Mouse (Mus musculus) midbrain, embryonic 11.5 days (tissue): ENCODE measurements around the gene Larp1. TPM values are rescaled to one million over a fixed set of nuclear protein-coding genes. Genes with fewer than 3 reads are reported as not detected.
A peak's percentile ranks its signal among the peaks of the same experiment; 100 is the strongest.

Experiments
- ATAC-seq: fragments of 200-750 bp; cut with Nextera tagmentation; 2 replicates; pipeline ENCODE4 v1.8.0; 2017; ENCODE audit warnings: moderate TSS enrichment, moderate library complexity; ENCODE audit not compliant: low FRiP score
- DNase-seq: peaks from one replicate; pipeline ENCODE4 v3.0.0; 2015; ENCODE audit warnings: low spot score; ENCODE audit errors: missing footprints
- H3K27ac ChIP-seq: fragments of 300-500 bp; sonication (generic); 2 replicates; pipeline ENCODE4 v1.5.1; 2014; ENCODE audit warnings: low read depth, low read length
- H3K27me3 ChIP-seq: fragments of 300-500 bp; sonication (generic); 2 replicates; pipeline ENCODE4 v1.6.1; 2014; ENCODE audit warnings: mild to moderate bottlenecking, low read length, moderate library complexity, mixed read lengths; ENCODE audit not compliant: control insufficient read depth, insufficient read depth
- H3K36me3 ChIP-seq: fragments of 300-500 bp; sonication (generic); 2 replicates; pipeline ENCODE4 v1.6.1; 2014; ENCODE audit warnings: mild to moderate bottlenecking, low read length, moderate library complexity, mixed read lengths; ENCODE audit not compliant: control insufficient read depth, insufficient read depth
- H3K4me1 ChIP-seq: fragments of 300-500 bp; sonication (generic); 2 replicates; pipeline ENCODE4 v1.6.1; 2014; ENCODE audit warnings: low read length; ENCODE audit not compliant: control insufficient read depth, insufficient read depth
- H3K4me2 ChIP-seq: fragments of 300-500 bp; sonication (generic); 2 replicates; pipeline ENCODE4 v1.6.1; 2014; ENCODE audit warnings: mild to moderate bottlenecking, moderate library complexity
- H3K4me3 ChIP-seq: fragments of 300-500 bp; sonication (generic); 2 replicates; pipeline ENCODE4 v1.5.1; 2014; ENCODE audit warnings: low read depth, low read length
- H3K9ac ChIP-seq: fragments of 300-500 bp; sonication (generic); 2 replicates; pipeline ENCODE4 v1.6.1; 2014; ENCODE audit warnings: low read length
- H3K9me3 ChIP-seq: fragments of 300-500 bp; sonication (generic); 2 replicates; pipeline ENCODE4 v1.6.1; 2016; ENCODE audit warnings: low read length; ENCODE audit not compliant: control insufficient read depth
- WGBS: fragments of 180-500 bp; shearing (Covaris S2); extraction: QIAGEN DNeasy Blood & Tissue Kit; methylation state at CpG from one replicate; pipeline ENCODE4 v1.1.7; 2014; 5-methylcytosine and 5-hydroxymethylcytosine counted together
- polyA plus RNA-seq: library from polyadenylated mRNA; unstranded; fragments of >200 nt; fragmentation: Nextera tagmentation; extraction: Ambion mirVana; gene quantifications from 2 replicates; pipeline ENCODE4 v1.2.1, GENCODE M21; 2014

Larp1 gene
- polyA plus RNA-seq, 1 experiment from 2014 or later: 14.0 TPM

- peak; percentile 54 for DNase-seq
- H3K27ac ChIP-seq: no peak overlapping the region
- H3K9ac ChIP-seq: no peak overlapping the region
- no peak overlapping the region for H3K4me2 ChIP-seq
- 88% methylated on average over 6 of the region's 6 CpGs for WGBS
- no peaks in the 10 kb centered on the region for H3K4me1 ChIP-seq
- H3K36me3 ChIP-seq: no peaks in the 10 kb centered on the region
- ATAC-seq: no peak
- H3K9me3 ChIP-seq: no peaks in the 10 kb centered on the region
- H3K4me3 ChIP-seq: no peak overlapping the region
- H3K27me3 ChIP-seq: no peaks in the 10 kb centered on the region
Observed at GRCm38 (mm10) chr11:57986456-57986855, 22.4 kb upstream of the Larp1 start.

DNA sequence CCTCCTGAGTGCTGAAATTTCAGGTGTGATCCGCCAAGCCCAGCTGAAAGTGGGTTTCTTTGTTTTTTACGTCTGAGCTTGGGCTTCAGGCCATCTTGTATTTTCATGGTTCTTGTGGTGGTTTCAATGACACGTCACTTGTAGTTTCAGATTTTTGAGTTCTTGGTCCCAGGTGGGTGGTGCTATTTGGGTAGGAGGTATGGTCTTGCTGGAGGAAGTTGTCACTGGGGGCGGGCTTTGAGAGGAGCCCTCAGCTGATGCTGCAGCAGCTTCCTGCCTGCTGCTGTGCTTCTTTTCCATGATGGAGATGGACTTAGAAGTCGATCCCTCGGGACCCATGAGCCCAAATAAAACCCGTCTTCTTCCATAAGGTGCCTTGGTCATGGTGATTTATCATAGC is 22.0 kb upstream of the Larp1 start:
- H3K9ac ChIP-seq: no peak overlapping the region
- H3K36me3 ChIP-seq: no peaks in the 10 kb centered on the region
- H3K9me3 ChIP-seq: no peaks in the 10 kb centered on the region
- no peaks in the 10 kb centered on the region for H3K27me3 ChIP-seq
- H3K27ac ChIP-seq: no peak overlapping the region
- WGBS: 94% methylated on average over 7 of the region's 7 CpGs
- no peaks in the 10 kb centered on the region for H3K4me1 ChIP-seq
- H3K4me3 ChIP-seq: no peak overlapping the region
- no peak for ATAC-seq
- peak; percentile 45 for DNase-seq
- no peak overlapping the region for H3K4me2 ChIP-seq

DNA sequence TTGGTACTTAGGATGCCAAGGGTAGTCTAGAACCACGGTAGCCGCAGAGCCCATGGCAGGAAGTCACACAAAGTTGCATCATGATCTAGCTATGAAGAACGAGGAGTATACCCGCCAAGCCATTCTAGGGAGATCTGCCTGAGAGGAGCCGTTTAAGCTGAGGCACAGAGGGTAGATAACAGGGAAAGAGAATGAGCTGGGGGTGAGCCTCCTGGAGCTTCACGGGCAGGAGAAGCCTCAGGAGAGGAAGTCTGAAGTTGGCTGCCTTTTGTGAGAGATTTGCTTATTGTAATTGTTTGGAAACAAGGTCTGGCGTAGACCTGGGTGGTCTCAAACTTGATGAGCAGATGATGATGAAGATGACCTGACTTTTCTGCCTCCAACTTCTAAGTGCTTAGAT is 10.7 kb upstream of the Larp1 start:
- 80% methylated on average over 7 of the region's 7 CpGs for WGBS
- Histone ChIP-seq H3K27ac (no peak overlapping the region), H3K9ac (no peak overlapping the region), H3K4me3 (no peak overlapping the region), H3K36me3 (no peaks in the 10 kb centered on the region), H3K4me2 (no peak overlapping the region), H3K9me3 (no peaks in the 10 kb centered on the region), H3K27me3 (no peaks in the 10 kb centered on the region), H3K4me1 (0 out of 2 replicates have a peak, but pooled peaks cover 2% of the 10 kb centered on the region)
- DNase-seq (peak; percentile 45), ATAC-seq (no peak)

- no peak for ATAC-seq
- peak; percentile 82 for DNase-seq
- Histone ChIP-seq H3K36me3 (no peaks in the 10 kb centered on the region), H3K9ac (no peak overlapping the region), H3K9me3 (no peaks in the 10 kb centered on the region), H3K4me1 (0 out of 2 replicates have a peak, but pooled peaks cover 2% of the 10 kb centered on the region), H3K27ac (no peak overlapping the region), H3K4me2 (no peak overlapping the region), H3K4me3 (no peak overlapping the region), H3K27me3 (no peaks in the 10 kb centered on the region)
- 0% methylated on average over 1 of the region's 1 CpGs for WGBS
Observed at GRCm38 (mm10) chr11:57998872-57999271, 10.0 kb upstream of the Larp1 start.

- ATAC-seq: no peak
- H3K4me3 ChIP-seq: no peak overlapping the region
Observed at GRCm38 (mm10) chr11:58003126-58003525, 5.7 kb upstream of the Larp1 start.

DNA sequence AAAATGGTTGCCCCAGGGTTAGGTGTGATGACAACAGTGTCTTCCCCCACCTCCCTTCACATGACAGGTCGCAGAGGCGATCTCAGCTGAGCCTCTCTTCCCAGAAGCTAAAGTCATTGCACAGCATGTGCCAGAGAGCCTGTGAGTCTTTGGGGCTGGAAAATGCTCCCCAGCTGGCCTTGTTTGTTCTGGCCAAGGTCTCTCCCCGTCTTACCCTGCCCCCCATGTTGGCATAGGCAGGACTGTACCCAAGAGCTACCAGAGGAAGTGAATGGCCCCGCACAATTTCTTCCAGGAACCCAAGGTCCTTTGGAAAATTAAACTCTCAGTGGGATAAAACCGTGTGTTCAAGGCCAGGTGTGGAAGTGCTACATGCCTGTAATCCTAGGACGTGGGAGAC is 5.1 kb upstream of the Larp1 start:
- H3K4me1 ChIP-seq: peaks cover 6% of the 10 kb centered on the region; the same call in 1 of the 2 replicates
- 67% methylated on average over 6 of the region's 6 CpGs for WGBS
- no peak overlapping the region for H3K27ac ChIP-seq
- H3K27me3 ChIP-seq: no peaks in the 10 kb centered on the region
- DNase-seq (peak; percentile 69), ATAC-seq (no peak)
- no peaks in the 10 kb centered on the region for H3K36me3 ChIP-seq
- H3K4me3 ChIP-seq: no peak overlapping the region
- no peak overlapping the region for H3K9ac ChIP-seq
- no peaks in the 10 kb centered on the region for H3K9me3 ChIP-seq
- no peak overlapping the region for H3K4me2 ChIP-seq

More at GRCm38 (mm10) chr11:58003126-58003525, 5.7 kb upstream of the Larp1 start:
- no peaks in the 10 kb centered on the region for H3K36me3 ChIP-seq
- no peak overlapping the region for H3K9ac ChIP-seq
- H3K4me1 ChIP-seq: peaks cover 3% of the 10 kb centered on the region; the same call in 1 of the 2 replicates
- H3K27ac ChIP-seq: no peak overlapping the region
- WGBS: 83% methylated on average over 8 of the region's 8 CpGs
- no peaks in the 10 kb centered on the region for H3K9me3 ChIP-seq
- no peaks in the 10 kb centered on the region for H3K27me3 ChIP-seq
- H3K4me2 ChIP-seq: no peak overlapping the region
- DNase-seq: no peak

DNA sequence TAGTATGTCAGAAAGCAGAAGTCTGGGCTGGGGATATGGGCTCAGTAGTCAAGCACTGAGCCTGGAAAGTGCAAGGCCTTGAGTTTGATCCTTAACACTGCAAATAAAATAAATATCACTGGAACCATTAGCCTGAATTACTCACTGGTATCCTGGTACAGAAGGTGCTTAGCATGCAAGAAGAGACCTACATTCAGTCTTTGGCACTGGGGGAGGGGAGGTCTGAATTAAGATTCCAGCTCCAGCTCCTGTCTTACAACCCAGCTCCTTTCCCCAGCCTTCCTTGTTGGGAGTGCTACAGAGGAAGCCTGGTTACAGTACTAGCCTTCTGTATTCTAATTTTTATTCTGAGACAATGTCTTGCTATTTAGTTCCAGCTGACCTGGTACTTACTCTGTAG is 3.8 kb upstream of the Larp1 start:
- Histone ChIP-seq H3K36me3 (no peaks in the 10 kb centered on the region), H3K4me1 (peaks cover 4% of the 10 kb centered on the region; the same call in 1 of the 2 replicates), H3K9me3 (no peaks in the 10 kb centered on the region), H3K4me2 (no peak overlapping the region), H3K4me3 (no peak overlapping the region), H3K27ac (no peak overlapping the region), H3K9ac (no peak overlapping the region), H3K27me3 (no peaks in the 10 kb centered on the region)
- DNase-seq: no peak
- ATAC-seq: no peak

GRCm38 (mm10) chr11:58008013-58008412 is 851 bp upstream of the Larp1 start:
- H3K36me3 ChIP-seq: no peaks in the 10 kb centered on the region
- peak overlapping the region; percentile 68 for H3K9ac ChIP-seq
- peak overlapping the region; percentile 97 for H3K4me3 ChIP-seq
- DNase-seq: no peak
- no peak for ATAC-seq
- H3K27ac ChIP-seq: no peak overlapping the region; the same call in 1 of the 2 replicates
- H3K9me3 ChIP-seq: no peaks in the 10 kb centered on the region
- H3K4me1 ChIP-seq: peaks cover 16% of the 10 kb centered on the region
- H3K27me3 ChIP-seq: no peaks in the 10 kb centered on the region
- peak overlapping the region; percentile 70 for H3K4me2 ChIP-seq
- 17% methylated on average over 5 of the region's 5 CpGs for WGBS

DNA sequence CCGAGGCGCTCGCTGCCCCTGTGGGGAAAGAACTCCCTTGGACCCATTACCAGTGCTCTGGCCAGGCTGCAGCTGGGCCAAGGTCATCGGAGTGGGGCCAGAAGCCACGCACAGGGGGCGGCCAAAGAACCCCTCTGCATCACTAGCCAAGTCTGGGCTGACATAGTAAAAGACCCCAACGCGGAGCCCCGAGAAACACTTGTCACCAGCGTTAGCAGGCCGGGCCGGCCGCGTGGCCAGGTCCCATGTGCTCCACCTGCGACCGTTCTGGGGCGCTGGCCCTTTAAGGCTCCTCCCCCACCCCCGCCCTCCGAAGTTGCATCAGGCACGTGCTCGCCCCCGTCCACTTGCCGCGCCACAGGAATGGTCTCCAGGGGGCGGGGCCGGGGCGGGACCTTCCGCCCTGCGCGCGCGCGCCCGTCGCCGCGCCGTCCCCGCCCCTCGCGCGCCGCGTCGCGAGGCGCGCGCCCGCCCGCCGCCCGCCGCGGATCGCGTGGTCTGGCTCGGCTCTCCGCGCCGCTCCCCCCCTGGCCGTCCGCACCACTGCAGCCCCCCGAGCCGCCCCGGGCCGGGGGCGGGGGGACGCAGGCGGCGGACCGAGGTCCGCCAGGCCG is 320 bp upstream of the Larp1 start:
- WGBS: 1% methylated on average over 47 of the region's 74 CpGs
- peak; percentile 98 for DNase-seq
- Histone ChIP-seq H3K36me3 (no peaks in the 10 kb centered on the region), H3K4me3 (peak overlapping the region; percentile 97), H3K27ac (peak overlapping the region; percentile 72), H3K9ac (peak overlapping the region; percentile 92), H3K4me1 (peaks cover 16% of the 10 kb centered on the region), H3K9me3 (no peaks in the 10 kb centered on the region), H3K4me2 (peak overlapping the region; percentile 83), H3K27me3 (no peaks in the 10 kb centered on the region)
- peak; percentile 93 for ATAC-seq
